Comparison of ENCODE assay signal across 11 mouse cellular contexts in the genomic region with DNA sequence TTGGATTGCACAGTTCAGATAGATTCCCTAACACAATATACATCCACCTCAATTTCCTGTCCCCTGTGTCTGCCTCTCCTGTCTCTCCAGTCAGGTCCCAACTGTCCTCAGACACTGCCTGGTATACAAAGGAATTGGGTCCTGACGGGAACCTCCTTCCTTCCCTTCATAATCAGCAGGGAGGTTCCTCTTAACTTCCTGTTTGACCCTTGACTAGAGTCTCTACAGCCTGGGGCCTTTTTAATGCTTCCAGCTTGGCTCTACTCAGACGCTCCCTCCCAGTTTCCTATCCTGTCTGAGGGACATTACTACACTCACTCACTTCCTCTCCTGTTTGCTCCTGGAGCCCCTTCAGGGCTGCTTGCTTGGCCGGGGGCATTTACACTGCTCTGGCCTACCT. TPM values are rescaled to one million over a fixed set of nuclear protein-coding genes. Genes with fewer than 3 reads are reported as not detected.
A peak's percentile ranks its signal among the peaks of the same experiment; 100 is the strongest.
DNase-seq lines count a peak whose midpoint lies in the region; ATAC-seq and TF ChIP-seq lines count a peak whose summit lies in the region.
"Had no signal": no experiment of that assay in that cellular context is flagged by ENCODE, and none has a peak within 500 bp of the region (broad histone marks: within the 10 kb centered on the region; RNA-seq: fewer than 3 reads in every experiment).

No protein-coding gene starts in this region.

- H3K27me3 ChIP-seq in midbrain, embryonic 16.5 days (ENCODE audit: control insufficient read depth, insufficient read depth, low read depth, low read length): no peaks in the 10 kb centered on the region
- no peaks in the 10 kb centered on the region for H3K27me3 ChIP-seq in midbrain, embryonic 15.5 days (replicated peaks)
- H3K27me3 ChIP-seq in heart, embryonic 14.5 days (ENCODE audit: control insufficient read depth, insufficient read depth, low read length): no peaks in the 10 kb centered on the region
- no peaks in the 10 kb centered on the region for H3K27me3 ChIP-seq in liver, postnatal 0 days (ENCODE audit: insufficient read depth, low read length)
- H3K27me3 ChIP-seq: embryonic facial prominence, embryonic 13.5 days; limb, embryonic 12.5 days had no signal

- 70% methylated on average over 3 of the region's 3 CpGs for WGBS in midbrain, embryonic 16.5 days
- 74% methylated on average over 3 of the region's 3 CpGs for WGBS in midbrain, embryonic 15.5 days
- WGBS in heart, embryonic 14.5 days: 55% methylated on average over 3 of the region's 3 CpGs
- 20% methylated on average over 3 of the region's 3 CpGs for WGBS in liver, postnatal 0 days (ENCODE audit: insufficient replicate concordance)

- no peaks in the 10 kb centered on the region for H3K4me1 ChIP-seq in midbrain, embryonic 16.5 days (ENCODE audit: control insufficient read depth, insufficient read depth, low read length)
- no peaks in the 10 kb centered on the region for H3K4me1 ChIP-seq in midbrain, embryonic 15.5 days
- H3K4me1 ChIP-seq in heart, embryonic 14.5 days (ENCODE audit: control insufficient read depth in 2 of 2, insufficient read depth in 2 of 2, low read length in 2 of 2): peaks cover 35 to 51% of the 10 kb centered on the region in 2 experiments
- H3K4me1 ChIP-seq in liver, postnatal 0 days (ENCODE audit: insufficient read depth): peaks cover 53% of the 10 kb centered on the region

- TF ChIP-seq CTCF in liver, postnatal 0 days (IDR thresholded peaks at IDR 0.05; ENCODE audit: low read depth): no peak

- H3K9me3 ChIP-seq in midbrain, embryonic 16.5 days (replicated peaks; ENCODE audit: control insufficient read depth, low read length, poor library complexity, severe bottlenecking): no peaks in the 10 kb centered on the region
- no peaks in the 10 kb centered on the region for H3K9me3 ChIP-seq in midbrain, embryonic 15.5 days
- no peaks in the 10 kb centered on the region for H3K9me3 ChIP-seq in heart, embryonic 14.5 days (ENCODE audit: control insufficient read depth, low read length)
- H3K9me3 ChIP-seq in liver, postnatal 0 days (ENCODE audit: low read length): no peaks in the 10 kb centered on the region
- H3K9me3 ChIP-seq: embryonic facial prominence, embryonic 13.5 days; limb, embryonic 12.5 days had no signal

- H3K36me3 ChIP-seq in midbrain, embryonic 16.5 days (ENCODE audit: control insufficient read depth, insufficient read depth, low read length): no peaks in the 10 kb centered on the region
- H3K36me3 ChIP-seq in midbrain, embryonic 15.5 days (replicated peaks): no peaks in the 10 kb centered on the region
- no peaks in the 10 kb centered on the region for H3K36me3 ChIP-seq in heart, embryonic 14.5 days (ENCODE audit: control insufficient read depth, insufficient read depth, low read length)
- H3K36me3 ChIP-seq in liver, postnatal 0 days (replicated peaks; ENCODE audit: insufficient read depth, low read length): peaks cover 14% of the 10 kb centered on the region

- no peak overlapping the region for H3K9ac ChIP-seq in midbrain, embryonic 16.5 days (ENCODE audit: low read depth, low read length)
- H3K9ac ChIP-seq in midbrain, embryonic 15.5 days: no peak overlapping the region
- H3K9ac ChIP-seq in heart, embryonic 14.5 days (ENCODE audit: low read length): no peak overlapping the region
- no peak overlapping the region for H3K9ac ChIP-seq in liver, postnatal 0 days (replicated peaks)
- H3K9ac ChIP-seq: embryonic facial prominence, embryonic 13.5 days; limb, embryonic 12.5 days had no signal

- ATAC-seq in midbrain, embryonic 16.5 days: no peak
- no peak for ATAC-seq in midbrain, embryonic 15.5 days (replicated peaks)
- 0 out of 2 replicates have a peak, but pooled peaks have one; percentile 29 for ATAC-seq in heart, embryonic 14.5 days (ENCODE audit: insufficient number of reproducible peaks, insufficient read depth, low FRiP score, low read depth)
- peak; percentile 12; the same call in 1 of the 2 replicates for ATAC-seq in liver, postnatal 0 days
- ATAC-seq in cerebellum, adult (ENCODE audit: insufficient number of reproducible peaks, low FRiP score, low TSS enrichment): no peak

- DNase-seq in liver, postnatal 0 days: no peak
- no peak for DNase-seq in frontal cortex, postnatal 14 days (ENCODE audit: low spot score in 2 of 2)
- DNase-seq in ovary, postnatal 36 days (ENCODE audit: low spot score): no peak
- DNase-seq: right cerebral cortex, postnatal 25 days; thymus, postnatal 25 days had no signal

- H3K4me2 ChIP-seq in midbrain, embryonic 16.5 days (ENCODE audit: low read length): no peak overlapping the region
- no peak overlapping the region for H3K4me2 ChIP-seq in midbrain, embryonic 15.5 days
- no peak overlapping the region for H3K4me2 ChIP-seq in heart, embryonic 14.5 days (ENCODE audit: low read length)
- H3K4me2 ChIP-seq in liver, postnatal 0 days (ENCODE audit: low read depth, low read length): no peak overlapping the region
- H3K4me2 ChIP-seq: embryonic facial prominence, embryonic 13.5 days; limb, embryonic 12.5 days had no signal

- no peak overlapping the region for H3K4me3 ChIP-seq in midbrain, embryonic 16.5 days (ENCODE audit: low read depth, low read length)
- no peak overlapping the region for H3K4me3 ChIP-seq in midbrain, embryonic 15.5 days
- no peak overlapping the region for H3K4me3 ChIP-seq in heart, embryonic 14.5 days (ENCODE audit: control insufficient read depth in 1 of 2, insufficient read depth in 1 of 2, low read depth in 1 of 2, low read length in 2 of 2)
- H3K4me3 ChIP-seq in liver, postnatal 0 days (ENCODE audit: low read depth, low read length): no peak overlapping the region
- H3K4me3 ChIP-seq: embryonic facial prominence, embryonic 13.5 days; limb, embryonic 12.5 days had no signal

- peak overlapping the region; percentile 30; the same call in 1 of the 2 replicates for H3K27ac ChIP-seq in midbrain, embryonic 16.5 days (ENCODE audit: low read length)
- H3K27ac ChIP-seq in midbrain, embryonic 15.5 days: no peak overlapping the region
- peak overlapping the region; percentile 42 to 64; a peak in 3 of 4 replicates for H3K27ac ChIP-seq in heart, embryonic 14.5 days (replicated peaks in 1 of 2; ENCODE audit: control insufficient read depth in 1 of 2, insufficient read depth in 1 of 2, low read depth in 2 of 2, low read length in 2 of 2)
- H3K27ac ChIP-seq in liver, postnatal 0 days (ENCODE audit: low read depth): peak overlapping the region; percentile 70
- H3K27ac ChIP-seq: embryonic facial prominence, embryonic 13.5 days; limb, embryonic 12.5 days had no signal

- TF ChIP-seq EP300 in liver, postnatal 0 days (IDR thresholded peaks at IDR 0.05; ENCODE audit: low read depth): no peak

RNA-seq across cellular contexts. Expression of a gene that starts 12.9 kb away (rescaled TPM):
- 14.7 and 15.7 TPM in 2 replicates for polyA plus RNA-seq in midbrain, embryonic 16.5 days (2015; fragmentation: Nextera tagmentation; extraction: Ambion mirVana)
- 15.5 and 16.3 TPM in 2 replicates for polyA plus RNA-seq in midbrain, embryonic 15.5 days (2015; fragmentation: Nextera tagmentation; extraction: Ambion mirVana)
- polyA plus RNA-seq in heart, embryonic 14.5 days (2014; fragmentation: Nextera tagmentation; extraction: Ambion mirVana): 11.0 and 13.2 TPM in 2 replicates
- 20.8 and 21.3 TPM in 2 replicates for polyA plus RNA-seq in liver, postnatal 0 days (2015; fragmentation: Nextera tagmentation; extraction: Ambion mirVana)

RNA-seq across cellular contexts. Expression of a gene that starts 42.2 kb away (rescaled TPM):
- 109 and 115 TPM in 2 replicates for polyA plus RNA-seq in midbrain, embryonic 16.5 days (2015; fragmentation: Nextera tagmentation; extraction: Ambion mirVana)
- polyA plus RNA-seq in midbrain, embryonic 15.5 days (2015; fragmentation: Nextera tagmentation; extraction: Ambion mirVana): 113 and 116 TPM in 2 replicates
- 62.4 and 65.4 TPM in 2 replicates for polyA plus RNA-seq in heart, embryonic 14.5 days (2014; fragmentation: Nextera tagmentation; extraction: Ambion mirVana)
- 28.0 and 30.5 TPM in 2 replicates for polyA plus RNA-seq in liver, postnatal 0 days (2015; fragmentation: Nextera tagmentation; extraction: Ambion mirVana)

Comparison
In these comparisons a context has a peak if more than half of its experiments do, and no peak if none do; other contexts are left out.
1. ATAC-seq: peak in heart, embryonic 14.5 days (single experiment) and liver, postnatal 0 days (single experiment); none in midbrain, embryonic 16.5 days (single experiment), midbrain, embryonic 15.5 days (single experiment) and cerebellum, adult (single experiment).